Mouse (Mus musculus) heart, adult 2 months (tissue): ENCODE measurements at regions not wholly inside any gene's neighbourhood (a gene's known extent, or its start where the extent isn't known, plus 50 kb on each side); places are given as distances from the start of the nearest gene placed in this dataset.

ENCODE experiments used
- CTCF ChIP-seq: fragments of 200-600 bp; IDR thresholded peaks from 2 replicates; pipeline ENCODE4 v1.8.1; 2022; ENCODE audit warnings: antibody characterized with exemption, mild to moderate bottlenecking, moderate library complexity
- EP300 ChIP-seq: fragments of 200-500 bp; IDR thresholded peaks from 2 replicates; pipeline ENCODE4 v1.6.1; 2011; ENCODE audit warnings: low read depth, low read length, control low read depth; ENCODE audit not compliant: insufficient read depth
- POLR2A ChIP-seq: fragments of 200-500 bp; IDR thresholded peaks from 2 replicates; pipeline ENCODE4 v1.6.1; 2011; ENCODE audit warnings: mild to moderate bottlenecking, low read depth, low read length, control low read depth; ENCODE audit not compliant: insufficient read depth

GRCm38 (mm10) chr12:7738020-7738419 lies 239.4 kb upstream of the Apob start:
- TF ChIP-seq POLR2A (no peak), CTCF (no peak), EP300 (no peak)
